Mouse (Mus musculus) spleen, adult 2 months (tissue): ENCODE measurements around the gene Saysd1. TPM values are rescaled to one million over a fixed set of nuclear protein-coding genes. Genes with fewer than 3 reads are reported as not detected.

Experiments used
- DNase-seq, 2 experiments: peaks; one replicate each; pipeline versions ENCODE4 v3.0.0 to v3.0.0-alpha.2; 2012 to 2021; ENCODE audit warnings: low spot score in 2 of 2, low read depth in 1 of 2
- H3K27ac ChIP-seq: fragments of 200-500 bp; 2 replicates; pipeline ENCODE4 v1.5.1; 2012; ENCODE audit warnings: low read length, inconsistent platforms; ENCODE audit not compliant: insufficient read depth
- H3K27me3 ChIP-seq: fragments of 200-500 bp; 2 replicates; pipeline ENCODE4 v1.6.1; 2012; ENCODE audit warnings: mild to moderate bottlenecking, moderate library complexity, low read length, inconsistent platforms; ENCODE audit not compliant: control insufficient read depth, insufficient read depth
- H3K36me3 ChIP-seq: fragments of 200-500 bp; 2 replicates; pipeline ENCODE4 v1.6.1; 2012; ENCODE audit warnings: mild to moderate bottlenecking, low read length, inconsistent platforms; ENCODE audit not compliant: control insufficient read depth, insufficient read depth
- H3K4me1 ChIP-seq: fragments of 200-500 bp; 2 replicates; pipeline ENCODE4 v1.6.1; 2011; ENCODE audit warnings: inconsistent platforms; ENCODE audit not compliant: control insufficient read depth, insufficient read depth, insufficient read length
- H3K4me3 ChIP-seq: fragments of 200-500 bp; 2 replicates; pipeline ENCODE4 v1.5.1; 2011; ENCODE audit warnings: mild to moderate bottlenecking, inconsistent platforms; ENCODE audit not compliant: insufficient read depth, insufficient read length; ENCODE audit errors: extremely low read depth
- CTCF ChIP-seq: fragments of 200-500 bp; IDR thresholded peaks from 2 replicates; pipeline ENCODE4 v1.5.1; 2011; ENCODE audit warnings: mild to moderate bottlenecking, inconsistent platforms; ENCODE audit not compliant: insufficient read depth, insufficient read length, insufficient replicate concordance; ENCODE audit errors: extremely low read depth
- POLR2A ChIP-seq: fragments of 200-500 bp; IDR thresholded peaks from 2 replicates; pipeline ENCODE4 v1.6.1; 2011; ENCODE audit warnings: low read depth, low read length, inconsistent platforms
- WGBS: fragments of 180-500 bp; shearing (Covaris S2); methylation state at CpG from one replicate; pipeline ENCODE4 v1.1.7; 2018; 5-methylcytosine and 5-hydroxymethylcytosine counted together
- polyA plus RNA-seq: library from polyadenylated mRNA; depleted of rRNA; stranded (reverse); fragments of >200 nt; gene quantifications from 2 replicates; pipeline ENCODE4 v1.2.3, GENCODE M21; 2012

Gene Saysd1
- polyA plus RNA-seq, 1 experiment: 6.1 TPM

- Histone ChIP-seq H3K27me3 (no peaks in the 10 kb centered on the region), H3K4me1 (peaks cover 5% of the 10 kb centered on the region; the same call in 1 of the 2 replicates), H3K36me3 (0 out of 2 replicates have a peak, but pooled peaks cover 2% of the 10 kb centered on the region), H3K27ac (no peak overlapping the region), H3K4me3 (no peak overlapping the region)
- DNase-seq: no peak
- no peak for TF ChIP-seq CTCF
- TF ChIP-seq POLR2A: no peak
- WGBS: 90% methylated on average over 7 of the region's 7 CpGs
Measured at GRCm38 (mm10) chr14:20075544-20075943, 62.8 kb downstream of the Saysd1 start.

- Histone ChIP-seq H3K27me3 (no peaks in the 10 kb centered on the region), H3K4me1 (peaks cover 5% of the 10 kb centered on the region; the same call in 1 of the 2 replicates), H3K36me3 (no peaks in the 10 kb centered on the region), H3K4me3 (no peak overlapping the region), H3K27ac (peak overlapping the region; percentile 32; the same call in 1 of the 2 replicates)
- TF ChIP-seq POLR2A (no peak), CTCF (no peak)
- DNase-seq: no peak
- 49% methylated on average over 1 of the region's 1 CpGs for WGBS
Measured at GRCm38 (mm10) chr14:20074759-20075158, 63.6 kb downstream of the Saysd1 start.

- no peak for TF ChIP-seq POLR2A
- TF ChIP-seq CTCF: no peak
- DNase-seq: no peak
- no peaks in the 10 kb centered on the region for H3K36me3 ChIP-seq
- no peak overlapping the region for H3K27ac ChIP-seq
- H3K4me1 ChIP-seq: peaks cover 5% of the 10 kb centered on the region; the same call in 1 of the 2 replicates
- no peaks in the 10 kb centered on the region for H3K27me3 ChIP-seq
- no peak overlapping the region for H3K4me3 ChIP-seq
Measured at GRCm38 (mm10) chr14:20070629-20071028, 67.7 kb downstream of the Saysd1 start.

- TF ChIP-seq POLR2A: no peak
- TF ChIP-seq CTCF: no peak
- no peak for DNase-seq
Measured at GRCm38 (mm10) chr14:20068365-20068764, 70.0 kb downstream of the Saysd1 start.

GRCm38 (mm10) chr14:20067293-20068074, 70.8 kb downstream of the Saysd1 start:
- H3K4me1 ChIP-seq: no peaks in the 10 kb centered on the region
- 47% methylated on average over 18 of the region's 18 CpGs for WGBS
- H3K4me3 ChIP-seq: no peak overlapping the region
- no peaks in the 10 kb centered on the region for H3K36me3 ChIP-seq
- TF ChIP-seq CTCF: peak; percentile 70; the same call in 1 of the 2 replicates
- no peak for TF ChIP-seq POLR2A
- H3K27ac ChIP-seq: no peak overlapping the region
- no peaks in the 10 kb centered on the region for H3K27me3 ChIP-seq
- DNase-seq: peak; percentile 70 to 71

More at GRCm38 (mm10) chr14:20068365-20068764, 70.0 kb downstream of the Saysd1 start:
- Histone ChIP-seq H3K4me3 (no peak overlapping the region), H3K27ac (no peak overlapping the region), H3K4me1 (no peaks in the 10 kb centered on the region), H3K36me3 (no peaks in the 10 kb centered on the region), H3K27me3 (no peaks in the 10 kb centered on the region)
- WGBS: 89% methylated on average over 2 of the region's 2 CpGs

- Histone ChIP-seq H3K4me1 (no peaks in the 10 kb centered on the region), H3K4me3 (no peak overlapping the region), H3K27ac (no peak overlapping the region), H3K27me3 (no peaks in the 10 kb centered on the region), H3K36me3 (no peaks in the 10 kb centered on the region)
- no peak for DNase-seq
- no peak for TF ChIP-seq POLR2A
- no peak for TF ChIP-seq CTCF
Measured at GRCm38 (mm10) chr14:20064771-20065170, 73.6 kb downstream of the Saysd1 start.

- Histone ChIP-seq H3K27ac (no peak overlapping the region), H3K4me3 (no peak overlapping the region), H3K36me3 (no peaks in the 10 kb centered on the region), H3K27me3 (no peaks in the 10 kb centered on the region), H3K4me1 (no peaks in the 10 kb centered on the region)
- no peak for DNase-seq
- no peak for TF ChIP-seq POLR2A
- TF ChIP-seq CTCF: no peak
- 89% methylated on average over 2 of the region's 2 CpGs for WGBS
Measured at GRCm38 (mm10) chr14:20048481-20048835, 89.9 kb downstream of the Saysd1 start.
